Mouse (Mus musculus) forebrain, embryonic 14.5 days (tissue): ENCODE results near the gene Tas1r3. TPM values are rescaled to one million over a fixed set of nuclear protein-coding genes. Genes with fewer than 3 reads are reported as not detected.

Source experiments
- ATAC-seq: fragments of 200-750 bp; cut with Nextera tagmentation; 2 replicates; pipeline ENCODE4 v1.8.0; 2017; ENCODE audit warnings: mild to moderate bottlenecking, moderate library complexity
- DNase-seq: peaks from one replicate; pipeline ENCODE4 v3.0.0-alpha.2; 2015; ENCODE audit warnings: low spot score
- H3K27ac ChIP-seq: fragments of 300-500 bp; sonication (generic); 2 replicates; pipeline ENCODE4 v1.5.1; 2014; ENCODE audit warnings: low read depth, mild to moderate bottlenecking, control low read depth, low read length, moderate library complexity
- H3K27me3 ChIP-seq: fragments of 300-500 bp; sonication (generic); replicated peaks from 2 replicates; pipeline ENCODE4 v1.6.1; 2014; ENCODE audit warnings: low read length, control low read depth, mixed read lengths; ENCODE audit not compliant: control insufficient read depth, insufficient read depth
- H3K36me3 ChIP-seq: fragments of 300-500 bp; sonication (generic); 2 replicates; pipeline ENCODE4 v1.6.1; 2014; ENCODE audit warnings: low read length, control low read depth; ENCODE audit not compliant: control insufficient read depth, insufficient read depth
- H3K4me1 ChIP-seq: fragments of 300-500 bp; sonication (generic); 2 replicates; pipeline ENCODE4 v1.6.1; 2014; ENCODE audit warnings: antibody characterized with exemption, low read length, control low read depth; ENCODE audit not compliant: control insufficient read depth, insufficient read depth
- H3K4me2 ChIP-seq: fragments of 300-500 bp; sonication (generic); 2 replicates; pipeline ENCODE4 v1.6.1; 2014; ENCODE audit warnings: mild to moderate bottlenecking, control low read depth, low read length
- H3K4me3 ChIP-seq: fragments of 300-500 bp; sonication (generic); 2 replicates; pipeline ENCODE4 v1.5.1; 2014; ENCODE audit warnings: low read depth, low read length, control low read depth
- H3K9ac ChIP-seq: fragments of 300-500 bp; sonication (generic); 2 replicates; pipeline ENCODE4 v1.6.1; 2014; ENCODE audit warnings: mild to moderate bottlenecking, low read length, control low read depth, moderate library complexity
- H3K9me3 ChIP-seq: fragments of 300-500 bp; sonication (generic); replicated peaks from 2 replicates; pipeline ENCODE4 v1.6.1; 2016; ENCODE audit warnings: low read length, control low read depth, mixed read lengths; ENCODE audit not compliant: control insufficient read depth
- WGBS: fragments of 180-500 bp; shearing (Covaris S2); extraction: QIAGEN DNeasy Blood & Tissue Kit; methylation state at CpG from one replicate; pipeline ENCODE4 v1.1.7; 2014; 5-methylcytosine and 5-hydroxymethylcytosine counted together
- polyA plus RNA-seq: library from polyadenylated mRNA; unstranded; fragments of >200 nt; fragmentation: Nextera tagmentation; extraction: Ambion mirVana; gene quantifications from 2 replicates; pipeline ENCODE4 v1.2.1, GENCODE M21; 2014

Tas1r3 gene
- polyA plus RNA-seq, 1 experiment from 2014 or later: 0.46 TPM

DNA sequence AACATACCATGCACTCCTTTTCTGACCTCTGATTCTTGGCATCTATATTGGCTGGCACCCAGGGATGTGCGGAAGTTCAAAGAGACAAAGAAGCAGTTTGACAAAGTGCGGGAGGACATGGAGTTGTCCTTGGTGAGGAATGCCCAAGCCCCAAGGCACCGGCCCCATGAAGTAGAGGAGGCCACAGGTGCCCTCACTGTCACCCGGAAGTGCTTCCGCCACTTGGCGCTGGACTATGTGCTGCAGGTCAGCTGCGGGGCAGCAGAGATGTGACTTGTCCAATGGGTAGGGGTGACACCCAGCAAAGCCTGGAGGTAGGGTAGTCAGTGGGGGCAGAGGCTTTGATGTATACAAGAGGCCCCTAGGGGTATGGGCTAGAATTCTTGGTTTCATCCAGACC is 36.2 kb upstream of the Tas1r3 start:
- Histone ChIP-seq H3K4me3 (no peak overlapping the region), H3K9ac (no peak overlapping the region), H3K36me3 (peaks cover 82% of the 10 kb centered on the region), H3K4me2 (no peak overlapping the region), H3K27me3 (no peaks in the 10 kb centered on the region), H3K9me3 (no peaks in the 10 kb centered on the region), H3K4me1 (peaks cover 14% of the 10 kb centered on the region), H3K27ac (no peak overlapping the region)
- ATAC-seq (no peak), DNase-seq (no peak)
- 96% methylated on average over 7 of the region's 7 CpGs for WGBS

DNA sequence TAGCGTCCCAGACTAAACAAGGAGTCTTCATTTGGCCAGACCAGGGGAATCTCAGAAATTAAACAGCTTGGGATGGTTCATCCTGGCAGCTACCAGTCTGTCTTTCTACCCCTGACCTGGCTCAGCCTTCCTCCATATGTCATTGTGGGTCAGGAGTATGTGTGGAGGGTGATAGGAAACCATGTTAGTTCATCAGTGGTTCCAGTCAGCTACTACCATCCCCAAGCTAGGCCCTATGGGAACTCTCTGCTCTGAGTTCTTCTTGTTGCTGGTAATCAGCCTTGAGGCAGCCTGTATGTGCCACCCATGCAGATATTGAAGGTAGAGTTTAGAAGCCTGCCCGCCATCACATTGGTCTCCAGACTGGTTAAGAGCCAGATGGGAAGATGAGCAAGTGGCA is 35.2 kb upstream of the Tas1r3 start:
- H3K9ac ChIP-seq: no peak overlapping the region
- no peak overlapping the region for H3K4me3 ChIP-seq
- no peaks in the 10 kb centered on the region for H3K9me3 ChIP-seq
- H3K4me2 ChIP-seq: no peak overlapping the region
- H3K27me3 ChIP-seq: no peaks in the 10 kb centered on the region
- no peak for DNase-seq
- WGBS: 94% methylated on average over 2 of the region's 2 CpGs
- H3K4me1 ChIP-seq: peaks cover 24% of the 10 kb centered on the region
- no peak overlapping the region for H3K27ac ChIP-seq
- no peak for ATAC-seq
- peaks cover 71% of the 10 kb centered on the region for H3K36me3 ChIP-seq

DNA sequence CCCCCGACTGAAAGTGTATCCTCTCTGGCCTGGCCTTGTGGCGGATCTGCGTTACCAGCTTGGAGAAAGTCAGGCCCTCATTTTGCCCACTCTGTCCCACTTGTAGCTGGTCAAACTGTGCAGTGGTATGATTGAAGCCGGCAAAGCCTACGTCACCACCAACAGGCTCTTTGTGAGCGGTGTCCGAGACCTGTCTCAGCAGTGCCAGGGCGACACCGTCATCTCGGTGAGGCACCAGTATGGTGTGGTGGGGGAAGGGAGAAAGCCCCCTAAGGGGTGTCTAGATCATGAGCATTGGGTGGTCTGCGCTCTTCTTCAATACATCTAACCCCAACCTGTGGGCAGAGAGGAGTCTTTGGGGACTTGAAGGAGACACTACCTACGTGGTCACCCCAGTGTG is 33.3 kb upstream of the Tas1r3 start:
- DNase-seq (no peak), ATAC-seq (no peak)
- Histone ChIP-seq H3K36me3 (peaks cover 53% of the 10 kb centered on the region), H3K4me3 (no peak overlapping the region), H3K27ac (no peak overlapping the region), H3K9me3 (no peaks in the 10 kb centered on the region), H3K9ac (no peak overlapping the region), H3K4me2 (no peak overlapping the region), H3K27me3 (no peaks in the 10 kb centered on the region), H3K4me1 (peaks cover 28% of the 10 kb centered on the region)
- WGBS: 99% methylated on average over 12 of the region's 12 CpGs

- no peaks in the 10 kb centered on the region for H3K9me3 ChIP-seq
- no peak for DNase-seq
- H3K9ac ChIP-seq: 0 out of 2 replicates have a peak overlapping the region, but pooled peaks have one; percentile 95
- H3K36me3 ChIP-seq: peaks cover 46% of the 10 kb centered on the region
- no peaks in the 10 kb centered on the region for H3K27me3 ChIP-seq
- H3K4me3 ChIP-seq: no peak overlapping the region
- WGBS: 93% methylated on average over 4 of the region's 4 CpGs
- H3K27ac ChIP-seq: no peak overlapping the region
- peak overlapping the region; percentile 97; the same call in 1 of the 2 replicates for H3K4me2 ChIP-seq
- H3K4me1 ChIP-seq: peaks cover 31% of the 10 kb centered on the region
- ATAC-seq: no peak
These were observed 32.7 kb upstream of the Tas1r3 start for GRCm38 (mm10) chr4:155895826-155896225.

GRCm38 (mm10) chr4:155895216-155895615 is 32.1 kb upstream of the Tas1r3 start:
- Histone ChIP-seq H3K9me3 (no peaks in the 10 kb centered on the region), H3K4me1 (peaks cover 37% of the 10 kb centered on the region), H3K4me2 (peak overlapping the region; percentile 97), H3K4me3 (peak overlapping the region; percentile 16; the same call in 1 of the 2 replicates), H3K9ac (peak overlapping the region; percentile 95), H3K36me3 (peaks cover 41% of the 10 kb centered on the region), H3K27ac (0 out of 2 replicates have a peak overlapping the region, but pooled peaks have one; percentile 55), H3K27me3 (no peaks in the 10 kb centered on the region)
- peak; percentile 77 for DNase-seq
- ATAC-seq: no peak
- 35% methylated on average over 6 of the region's 6 CpGs for WGBS

GRCm38 (mm10) chr4:155894311-155894881 is 31.2 kb upstream of the Tas1r3 start:
- WGBS: 35% methylated on average over 8 of the region's 8 CpGs
- no peak overlapping the region for H3K27ac ChIP-seq
- ATAC-seq (no peak), DNase-seq (peak; percentile 13)
- H3K9ac ChIP-seq: peak overlapping the region; percentile 95
- H3K9me3 ChIP-seq: no peaks in the 10 kb centered on the region
- H3K4me1 ChIP-seq: peaks cover 38% of the 10 kb centered on the region
- peak overlapping the region; percentile 98 for H3K4me3 ChIP-seq
- peaks cover 39% of the 10 kb centered on the region for H3K36me3 ChIP-seq
- no peaks in the 10 kb centered on the region for H3K27me3 ChIP-seq
- H3K4me2 ChIP-seq: peak overlapping the region; percentile 97

DNA sequence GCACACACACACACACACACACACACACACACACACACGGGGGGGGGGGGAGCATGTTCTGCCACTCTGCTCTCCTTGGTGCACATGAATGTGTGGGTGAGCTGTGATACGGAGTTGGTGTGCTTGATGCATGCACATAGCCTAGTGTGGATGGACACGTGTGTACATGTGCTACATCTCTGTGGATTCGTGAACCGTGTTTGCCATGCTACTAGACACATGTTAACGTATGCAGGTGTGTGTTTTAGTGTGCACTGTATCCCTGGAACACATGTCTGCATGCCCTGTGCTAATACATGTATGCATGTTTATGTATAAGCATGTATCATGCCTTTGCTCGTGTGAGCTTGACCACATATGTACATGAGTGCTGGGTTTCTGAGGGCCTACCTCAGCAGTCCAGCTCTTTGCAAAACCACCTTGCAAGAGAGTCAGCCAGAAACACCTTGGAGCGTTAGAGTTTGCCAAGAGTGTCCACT is 30.1 kb upstream of the Tas1r3 start:
- no peaks in the 10 kb centered on the region for H3K9me3 ChIP-seq
- DNase-seq (no peak), ATAC-seq (no peak)
- H3K4me1 ChIP-seq: peaks cover 38% of the 10 kb centered on the region
- 82% methylated on average over 7 of the region's 8 CpGs for WGBS
- H3K9ac ChIP-seq: peak overlapping the region; percentile 95
- H3K27ac ChIP-seq: no peak overlapping the region
- peaks cover 39% of the 10 kb centered on the region for H3K36me3 ChIP-seq
- peak overlapping the region; percentile 97 for H3K4me2 ChIP-seq
- H3K27me3 ChIP-seq: no peaks in the 10 kb centered on the region
- peak overlapping the region; percentile 98 for H3K4me3 ChIP-seq

GRCm38 (mm10) chr4:155892438-155893211 is 29.5 kb upstream of the Tas1r3 start:
- ATAC-seq (peak; percentile 44), DNase-seq (peak; percentile 43)
- H3K27me3 ChIP-seq: no peaks in the 10 kb centered on the region
- H3K4me1 ChIP-seq: peaks cover 38% of the 10 kb centered on the region
- peak overlapping the region; percentile 95 for H3K9ac ChIP-seq
- no peaks in the 10 kb centered on the region for H3K9me3 ChIP-seq
- 6% methylated on average over 35 of the region's 37 CpGs for WGBS
- H3K4me3 ChIP-seq: peak overlapping the region; percentile 98
- H3K4me2 ChIP-seq: peak overlapping the region; percentile 97
- H3K36me3 ChIP-seq: peaks cover 42% of the 10 kb centered on the region
- H3K27ac ChIP-seq: peak overlapping the region; percentile 99

- ATAC-seq (peak; percentile 94), DNase-seq (peak; percentile 93)
- H3K36me3 ChIP-seq: peaks cover 45% of the 10 kb centered on the region
- no peaks in the 10 kb centered on the region for H3K27me3 ChIP-seq
- H3K9ac ChIP-seq: peak overlapping the region; percentile 95
- H3K4me1 ChIP-seq: peaks cover 38% of the 10 kb centered on the region
- H3K9me3 ChIP-seq: no peaks in the 10 kb centered on the region
- H3K4me2 ChIP-seq: peak overlapping the region; percentile 97
- H3K27ac ChIP-seq: peak overlapping the region; percentile 99
- peak overlapping the region; percentile 98 for H3K4me3 ChIP-seq
- WGBS: 0% methylated on average over 38 of the region's 56 CpGs
These were observed 28.9 kb upstream of the Tas1r3 start for GRCm38 (mm10) chr4:155892017-155892416.
